Mouse (Mus musculus) testis, adult 2 months (tissue): ENCODE results near the gene Smc6.

ENCODE experiments used
- CTCF ChIP-seq: fragments of 200-500 bp; IDR thresholded peaks from 2 replicates; pipeline ENCODE4 v1.5.1; 2012; ENCODE audit warnings: low read depth, mild to moderate bottlenecking, inconsistent platforms, low read length, moderate library complexity; ENCODE audit not compliant: control insufficient read depth, insufficient read depth, insufficient replicate concordance
- POLR2A ChIP-seq: fragments of 200-500 bp; IDR thresholded peaks from 2 replicates; pipeline ENCODE4 v1.6.1; 2012; ENCODE audit warnings: low read depth, mild to moderate bottlenecking, inconsistent platforms, low read length, moderate library complexity; ENCODE audit not compliant: control insufficient read depth

DNA sequence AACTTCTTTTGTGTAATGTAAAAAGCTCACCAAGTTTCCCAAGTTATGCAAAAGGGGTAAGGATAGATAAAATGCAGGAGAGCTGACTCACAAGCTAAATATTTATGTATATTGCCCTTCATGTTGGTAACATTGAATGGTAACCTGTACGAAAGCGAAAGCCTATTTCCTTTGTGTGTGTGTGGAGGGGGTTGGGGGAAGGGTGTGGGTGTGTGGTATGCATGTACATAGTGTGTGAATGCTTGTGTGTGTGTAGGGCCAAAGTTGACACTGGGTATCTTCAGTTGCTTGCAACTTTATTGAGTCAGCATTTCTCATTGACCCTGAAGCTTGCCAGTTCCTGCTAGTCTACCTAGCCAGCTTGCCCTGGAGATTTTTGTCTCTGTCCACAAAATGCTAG lies 15.9 kb downstream of the Smc6 start:
- TF ChIP-seq CTCF (no peak), POLR2A (no peak)
